Mouse (Mus musculus) kidney, postnatal 0 days (tissue): ENCODE measurements around the gene Tmem208. TPM values are rescaled to one million over a fixed set of nuclear protein-coding genes. Genes with fewer than 3 reads are reported as not detected.

Experiments
- ATAC-seq: fragments of 200-750 bp; cut with Nextera tagmentation; replicated peaks from 2 replicates; pipeline ENCODE4 v1.8.0; 2017; ENCODE audit warnings: low read depth, moderate number of reproducible peaks, moderate TSS enrichment, moderate library complexity; ENCODE audit not compliant: low FRiP score
- DNase-seq: peaks from one replicate; pipeline ENCODE4 v3.0.0-alpha.2; 2016; ENCODE audit warnings: low spot score
- H3K27ac ChIP-seq: fragments of 300-500 bp; sonication (generic); 2 replicates; pipeline ENCODE4 v1.5.1; 2014; ENCODE audit warnings: mild to moderate bottlenecking
- H3K27me3 ChIP-seq: fragments of 300-500 bp; sonication (generic); 2 replicates; pipeline ENCODE4 v1.6.1; 2014; ENCODE audit warnings: low read length, mixed read lengths; ENCODE audit not compliant: insufficient read depth
- H3K36me3 ChIP-seq: fragments of 300-500 bp; sonication (generic); 2 replicates; pipeline ENCODE4 v1.6.1; 2014; ENCODE audit warnings: low read length, mixed read lengths; ENCODE audit not compliant: insufficient read depth
- H3K4me1 ChIP-seq: fragments of 300-500 bp; sonication (generic); replicated peaks from 2 replicates; pipeline ENCODE4 v1.6.1; 2014; ENCODE audit warnings: antibody characterized with exemption, low read length, mixed read lengths; ENCODE audit not compliant: insufficient read depth
- H3K4me2 ChIP-seq: fragments of 300-500 bp; sonication (generic); 2 replicates; pipeline ENCODE4 v1.6.1; 2014; ENCODE audit warnings: mild to moderate bottlenecking, low read length, moderate library complexity, mixed read lengths
- H3K4me3 ChIP-seq: fragments of 300-500 bp; sonication (generic); replicated peaks from 2 replicates; pipeline ENCODE4 v1.5.1; 2014; ENCODE audit warnings: low read depth, low read length
- H3K9ac ChIP-seq: fragments of 300-500 bp; sonication (generic); 2 replicates; pipeline ENCODE4 v1.6.1; 2014; ENCODE audit warnings: low read depth, low read length
- H3K9me3 ChIP-seq: fragments of 300-500 bp; sonication (generic); replicated peaks from 2 replicates; pipeline ENCODE4 v1.6.1; 2016; ENCODE audit warnings: low read length, inconsistent platforms, mixed read lengths
- CTCF ChIP-seq: IDR thresholded peaks from 2 replicates; pipeline ENCODE4 v1.5.1; 2016; ENCODE audit warnings: antibody characterized with exemption, low read depth, mild to moderate bottlenecking, moderate library complexity
- WGBS: fragments of 180-500 bp; shearing (Covaris S2); extraction: QIAGEN DNeasy Blood & Tissue Kit; methylation state at CpG from one replicate; pipeline ENCODE4 v1.1.7; 2014; 5-methylcytosine and 5-hydroxymethylcytosine counted together
- polyA plus RNA-seq: library from polyadenylated mRNA; unstranded; fragments of >200 nt; fragmentation: Nextera tagmentation; extraction: Ambion mirVana; gene quantifications from 2 replicates; pipeline ENCODE4 v1.2.1, GENCODE M21; 2015

Tmem208 gene
- polyA plus RNA-seq, 1 experiment from 2014 or later = 140 TPM

DNA sequence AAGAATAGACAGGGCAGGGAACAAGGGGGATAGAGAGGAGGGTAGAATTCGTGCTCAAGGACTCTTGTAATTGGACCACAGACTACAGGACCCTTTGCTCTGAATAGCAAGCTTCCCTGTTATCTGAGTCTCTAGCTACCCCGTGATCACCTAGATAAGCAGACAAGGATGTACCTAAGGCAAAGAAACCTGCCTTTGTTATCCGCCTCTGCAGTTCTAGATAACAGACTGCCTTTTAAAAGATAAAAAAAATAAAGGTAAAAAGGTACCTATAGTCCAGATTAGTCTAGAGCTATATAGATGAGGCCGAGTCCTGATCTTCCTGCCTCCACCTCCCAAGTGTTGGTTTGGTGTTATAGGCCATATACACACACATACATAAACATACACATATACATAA is 16.6 kb downstream of the Tmem208 start:
- Histone ChIP-seq H3K27ac (no peak overlapping the region), H3K36me3 (peaks cover under 1% of the 10 kb centered on the region; the same call in 1 of the 2 replicates), H3K4me3 (no peak overlapping the region), H3K9me3 (no peaks in the 10 kb centered on the region), H3K27me3 (no peaks in the 10 kb centered on the region), H3K4me2 (no peak overlapping the region), H3K4me1 (peaks cover 18% of the 10 kb centered on the region; the same call in 1 of the 2 replicates), H3K9ac (no peak overlapping the region)
- TF ChIP-seq CTCF = no peak
- ATAC-seq = no peak
- DNase-seq = no peak
- 80% methylated on average over 4 of the region's 4 CpGs for WGBS

DNA sequence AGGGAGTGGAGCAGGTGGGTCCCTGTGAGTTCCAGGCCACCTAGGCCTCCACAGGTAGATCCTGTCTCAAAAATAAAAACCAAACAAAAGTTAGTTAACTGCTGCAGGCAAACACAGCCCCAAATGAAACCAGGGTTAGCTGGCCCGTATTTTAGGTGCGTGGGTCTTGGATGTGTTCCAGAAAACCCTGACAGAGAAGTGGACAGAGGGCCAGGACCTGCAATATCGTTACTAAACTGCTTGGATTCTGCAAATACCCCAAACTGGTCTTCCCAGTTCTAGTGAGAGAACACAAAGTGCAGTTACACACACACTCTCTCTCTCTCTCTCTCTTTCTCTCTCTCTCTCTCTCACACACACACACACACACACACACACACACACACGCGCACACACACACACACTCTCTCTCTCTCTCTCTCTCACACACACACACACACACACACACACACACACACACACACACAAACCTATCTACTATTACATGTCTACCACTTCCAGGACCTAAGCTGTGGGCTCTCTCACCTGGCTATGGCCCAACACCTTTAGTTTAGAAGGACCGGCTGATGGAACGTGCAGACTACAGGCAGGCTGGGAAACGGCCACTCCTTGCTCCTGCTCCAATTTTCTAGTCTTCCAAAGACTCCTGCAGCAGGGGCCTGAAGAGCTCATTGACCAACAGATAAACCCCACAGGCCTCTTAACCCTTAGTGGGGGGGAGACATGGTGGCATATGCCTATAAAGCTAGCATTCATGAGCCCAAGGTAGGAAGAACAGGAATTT is 17.8 kb downstream of the Tmem208 start:
- 56% methylated on average over 8 of the region's 8 CpGs for WGBS
- Histone ChIP-seq H3K4me1 (peaks cover 21% of the 10 kb centered on the region; the same call in 1 of the 2 replicates), H3K9me3 (no peaks in the 10 kb centered on the region), H3K27ac (no peak overlapping the region), H3K27me3 (no peaks in the 10 kb centered on the region), H3K4me2 (no peak overlapping the region), H3K36me3 (no peaks in the 10 kb centered on the region), H3K9ac (no peak overlapping the region), H3K4me3 (no peak overlapping the region)
- TF ChIP-seq CTCF = no peak
- DNase-seq (no peak), ATAC-seq (no peak)

- ATAC-seq (no peak), DNase-seq (no peak)
- H3K27ac ChIP-seq = 0 out of 2 replicates have a peak overlapping the region, but pooled peaks have one; percentile 10
- no peak for TF ChIP-seq CTCF
- peaks cover 21% of the 10 kb centered on the region; the same call in 1 of the 2 replicates for H3K4me1 ChIP-seq
- no peaks in the 10 kb centered on the region for H3K27me3 ChIP-seq
- H3K9ac ChIP-seq = 0 out of 2 replicates have a peak overlapping the region, but pooled peaks have one; percentile 32
- H3K36me3 ChIP-seq = no peaks in the 10 kb centered on the region
- no peak overlapping the region for H3K4me3 ChIP-seq
- peak overlapping the region; percentile 90 for H3K4me2 ChIP-seq
- 32% methylated on average over 7 of the region's 7 CpGs for WGBS
- H3K9me3 ChIP-seq = no peaks in the 10 kb centered on the region
These were observed 19.2 kb downstream of the Tmem208 start for GRCm38 (mm10) chr8:105345061-105345975.

GRCm38 (mm10) chr8:105346611-105347427 is 20.7 kb downstream of the Tmem208 start:
- H3K4me1 ChIP-seq = peaks cover 21% of the 10 kb centered on the region; the same call in 1 of the 2 replicates
- H3K36me3 ChIP-seq = no peaks in the 10 kb centered on the region
- no peaks in the 10 kb centered on the region for H3K27me3 ChIP-seq
- TF ChIP-seq CTCF = 0 out of 2 replicates have a peak, but pooled peaks have one; percentile 2
- ATAC-seq = peak; percentile 52
- H3K4me3 ChIP-seq = peak overlapping the region; percentile 73
- H3K4me2 ChIP-seq = peak overlapping the region; percentile 90
- under 1% methylated on average over 34 of the region's 34 CpGs for WGBS
- H3K9ac ChIP-seq = peak overlapping the region; percentile 74
- no peaks in the 10 kb centered on the region for H3K9me3 ChIP-seq
- H3K27ac ChIP-seq = peak overlapping the region; percentile 88
- peak; percentile 84 for DNase-seq

GRCm38 (mm10) chr8:105347428-105348221 is 21.5 kb downstream of the Tmem208 start, which contains the start of gene Fhod1:
Gene Fhod1 (minus strand): TSS chr8:105347953.
- under 1% methylated on average over 53 of the region's 53 CpGs for WGBS
- H3K36me3 ChIP-seq = no peaks in the 10 kb centered on the region
- peak within 1 kb of the TSS; percentile 88 for H3K27ac ChIP-seq
- peaks cover 21% of the 10 kb centered on the region; the same call in 1 of the 2 replicates for H3K4me1 ChIP-seq
- peak; percentile 31; the same call in 1 of the 2 replicates for TF ChIP-seq CTCF
- peak; percentile 87 for ATAC-seq
- H3K27me3 ChIP-seq = no peaks in the 10 kb centered on the region
- H3K9me3 ChIP-seq = no peaks in the 10 kb centered on the region
- peak; percentile 99 for DNase-seq
- peak within 1 kb of the TSS; percentile 74 for H3K9ac ChIP-seq
- H3K4me3 ChIP-seq = peak within 1 kb of the TSS; percentile 73
- H3K4me2 ChIP-seq = peak within 1 kb of the TSS; percentile 90
